Mouse (Mus musculus): ENCODE results near the gene Ndel1. TPM values are rescaled to one million over a fixed set of nuclear protein-coding genes. Genes with fewer than 3 reads are reported as not detected.

Ndel1 gene
- polyA plus RNA-seq, 1 experiment from 2014 or later, result 60.3 TPM

- no peaks in the 10 kb centered on the region for H3K9me3 ChIP-seq (ENCODE audit: control insufficient read depth, low read length)
- H3K27ac ChIP-seq (ENCODE audit: low read depth), result no peak overlapping the region
- H3K4me3 ChIP-seq (ENCODE audit: low read depth, low read length), result no peak overlapping the region
- no peak overlapping the region for H3K4me2 ChIP-seq (ENCODE audit: low read length)
- DNase-seq (ENCODE audit: low spot score) (no peak), ATAC-seq (replicated peaks; ENCODE audit: low FRiP score, low TSS enrichment, low read depth) (no peak)
- no peak overlapping the region for H3K9ac ChIP-seq (ENCODE audit: low read length)
- peaks cover 14% of the 10 kb centered on the region for H3K36me3 ChIP-seq (ENCODE audit: control insufficient read depth, insufficient read depth, low read length)
- peaks cover 6% of the 10 kb centered on the region for H3K4me1 ChIP-seq (replicated peaks; ENCODE audit: control insufficient read depth, insufficient read depth, low read length)
- 89% methylated on average over 6 of the region's 6 CpGs for WGBS
- H3K27me3 ChIP-seq (replicated peaks; ENCODE audit: control insufficient read depth, insufficient read depth, low read length), result no peaks in the 10 kb centered on the region
These were observed 27.1 kb upstream of the Ndel1 start for GRCm38 (mm10) chr11:68898790-68899189.

- 66% methylated on average over 6 of the region's 6 CpGs for WGBS
- no peak overlapping the region for H3K4me3 ChIP-seq (ENCODE audit: low read depth, low read length)
- no peaks in the 10 kb centered on the region for H3K27me3 ChIP-seq (replicated peaks; ENCODE audit: control insufficient read depth, insufficient read depth, low read length)
These were observed 26.2 kb upstream of the Ndel1 start for GRCm38 (mm10) chr11:68897838-68898237.

GRCm38 (mm10) chr11:68897120-68897519 lies 25.5 kb upstream of the Ndel1 start:
- no peaks in the 10 kb centered on the region for H3K9me3 ChIP-seq (ENCODE audit: control insufficient read depth, low read length)
- H3K27me3 ChIP-seq (replicated peaks; ENCODE audit: control insufficient read depth, insufficient read depth, low read length), result no peaks in the 10 kb centered on the region
- H3K9ac ChIP-seq (ENCODE audit: low read length), result no peak overlapping the region
- H3K27ac ChIP-seq (ENCODE audit: low read depth), result no peak overlapping the region
- DNase-seq (ENCODE audit: low spot score) (no peak), ATAC-seq (replicated peaks; ENCODE audit: low FRiP score, low TSS enrichment, low read depth) (no peak)
- no peaks in the 10 kb centered on the region for H3K4me1 ChIP-seq (replicated peaks; ENCODE audit: control insufficient read depth, insufficient read depth, low read length)
- H3K4me3 ChIP-seq (ENCODE audit: low read depth, low read length), result no peak overlapping the region
- no peaks in the 10 kb centered on the region for H3K36me3 ChIP-seq (ENCODE audit: control insufficient read depth, insufficient read depth, low read length)
- WGBS, result 40% methylated on average over 4 of the region's 4 CpGs
- H3K4me2 ChIP-seq (ENCODE audit: low read length), result no peak overlapping the region

More at GRCm38 (mm10) chr11:68897838-68898237, 26.2 kb upstream of the Ndel1 start:
- DNase-seq (ENCODE audit: low spot score), result no peak
- ATAC-seq (replicated peaks; ENCODE audit: low FRiP score, low TSS enrichment, low read depth), result no peak
- H3K4me2 ChIP-seq (ENCODE audit: low read length), result no peak overlapping the region
- peaks cover 5% of the 10 kb centered on the region for H3K4me1 ChIP-seq (replicated peaks; ENCODE audit: control insufficient read depth, insufficient read depth, low read length)
- no peaks in the 10 kb centered on the region for H3K9me3 ChIP-seq (ENCODE audit: control insufficient read depth, low read length)
- H3K27ac ChIP-seq (ENCODE audit: low read depth), result no peak overlapping the region
- peaks cover 5% of the 10 kb centered on the region for H3K36me3 ChIP-seq (ENCODE audit: control insufficient read depth, insufficient read depth, low read length)
- H3K9ac ChIP-seq (ENCODE audit: low read length), result no peak overlapping the region

GRCm38 (mm10) chr11:68896247-68896646 lies 24.6 kb upstream of the Ndel1 start:
- ATAC-seq (replicated peaks; ENCODE audit: low FRiP score, low TSS enrichment, low read depth) (no peak), DNase-seq (ENCODE audit: low spot score) (no peak)
- H3K27ac ChIP-seq (ENCODE audit: low read depth), result no peak overlapping the region
- no peaks in the 10 kb centered on the region for H3K36me3 ChIP-seq (ENCODE audit: control insufficient read depth, insufficient read depth, low read length)
- H3K9ac ChIP-seq (ENCODE audit: low read length), result no peak overlapping the region
- no peaks in the 10 kb centered on the region for H3K4me1 ChIP-seq (replicated peaks; ENCODE audit: control insufficient read depth, insufficient read depth, low read length)
- no peak overlapping the region for H3K4me3 ChIP-seq (ENCODE audit: low read depth, low read length)
- no peak overlapping the region for H3K4me2 ChIP-seq (ENCODE audit: low read length)
- no peaks in the 10 kb centered on the region for H3K27me3 ChIP-seq (replicated peaks; ENCODE audit: control insufficient read depth, insufficient read depth, low read length)
- H3K9me3 ChIP-seq (ENCODE audit: control insufficient read depth, low read length), result no peaks in the 10 kb centered on the region
- 85% methylated on average over 5 of the region's 5 CpGs for WGBS

- Histone ChIP-seq H3K9ac (ENCODE audit: low read length) (no peak overlapping the region), H3K27ac (ENCODE audit: low read depth) (no peak overlapping the region), H3K36me3 (ENCODE audit: control insufficient read depth, insufficient read depth, low read length) (no peaks in the 10 kb centered on the region), H3K27me3 (replicated peaks; ENCODE audit: control insufficient read depth, insufficient read depth, low read length) (no peaks in the 10 kb centered on the region), H3K4me1 (replicated peaks; ENCODE audit: control insufficient read depth, insufficient read depth, low read length) (no peaks in the 10 kb centered on the region), H3K4me3 (ENCODE audit: low read depth, low read length) (no peak overlapping the region), H3K9me3 (ENCODE audit: control insufficient read depth, low read length) (no peaks in the 10 kb centered on the region), H3K4me2 (ENCODE audit: low read length) (no peak overlapping the region)
- no peak for ATAC-seq (replicated peaks; ENCODE audit: low FRiP score, low TSS enrichment, low read depth)
- DNase-seq (ENCODE audit: low spot score), result no peak
- WGBS, result 68% methylated on average over 12 of the region's 12 CpGs
These were observed 22.3 kb upstream of the Ndel1 start for GRCm38 (mm10) chr11:68893911-68894464.

- Histone ChIP-seq H3K27ac (ENCODE audit: low read depth) (no peak overlapping the region), H3K36me3 (ENCODE audit: control insufficient read depth, insufficient read depth, low read length) (no peaks in the 10 kb centered on the region), H3K9ac (ENCODE audit: low read length) (no peak overlapping the region), H3K27me3 (replicated peaks; ENCODE audit: control insufficient read depth, insufficient read depth, low read length) (no peaks in the 10 kb centered on the region), H3K4me1 (replicated peaks; ENCODE audit: control insufficient read depth, insufficient read depth, low read length) (no peaks in the 10 kb centered on the region), H3K4me2 (ENCODE audit: low read length) (no peak overlapping the region), H3K9me3 (ENCODE audit: control insufficient read depth, low read length) (no peaks in the 10 kb centered on the region), H3K4me3 (ENCODE audit: low read depth, low read length) (no peak overlapping the region)
- 65% methylated on average over 15 of the region's 15 CpGs for WGBS
- DNase-seq (ENCODE audit: low spot score) (no peak), ATAC-seq (replicated peaks; ENCODE audit: low FRiP score, low TSS enrichment, low read depth) (no peak)
These were observed 20.7 kb upstream of the Ndel1 start for GRCm38 (mm10) chr11:68892233-68892832.

- no peaks in the 10 kb centered on the region for H3K4me1 ChIP-seq (replicated peaks; ENCODE audit: control insufficient read depth, insufficient read depth, low read length)
- H3K9me3 ChIP-seq (ENCODE audit: control insufficient read depth, low read length), result no peaks in the 10 kb centered on the region
- no peaks in the 10 kb centered on the region for H3K27me3 ChIP-seq (replicated peaks; ENCODE audit: control insufficient read depth, insufficient read depth, low read length)
- 73% methylated on average over 5 of the region's 5 CpGs for WGBS
- no peak overlapping the region for H3K4me2 ChIP-seq (ENCODE audit: low read length)
- no peak for DNase-seq (ENCODE audit: low spot score)
- H3K4me3 ChIP-seq (ENCODE audit: low read depth, low read length), result no peak overlapping the region
- no peak for ATAC-seq (replicated peaks; ENCODE audit: low FRiP score, low TSS enrichment, low read depth)
- no peaks in the 10 kb centered on the region for H3K36me3 ChIP-seq (ENCODE audit: control insufficient read depth, insufficient read depth, low read length)
- no peak overlapping the region for H3K9ac ChIP-seq (ENCODE audit: low read length)
- H3K27ac ChIP-seq (ENCODE audit: low read depth), result no peak overlapping the region
These were observed 20.2 kb upstream of the Ndel1 start for GRCm38 (mm10) chr11:68891823-68892222.

- H3K36me3 ChIP-seq (ENCODE audit: control insufficient read depth, insufficient read depth, low read length), result no peaks in the 10 kb centered on the region
- H3K4me3 ChIP-seq (ENCODE audit: low read depth, low read length), result no peak overlapping the region
- 40% methylated on average over 2 of the region's 2 CpGs for WGBS
- H3K9me3 ChIP-seq (ENCODE audit: control insufficient read depth, low read length), result no peaks in the 10 kb centered on the region
- no peak overlapping the region for H3K27ac ChIP-seq (ENCODE audit: low read depth)
- no peak overlapping the region for H3K4me2 ChIP-seq (ENCODE audit: low read length)
- H3K27me3 ChIP-seq (replicated peaks; ENCODE audit: control insufficient read depth, insufficient read depth, low read length), result no peaks in the 10 kb centered on the region
- H3K4me1 ChIP-seq (replicated peaks; ENCODE audit: control insufficient read depth, insufficient read depth, low read length), result no peaks in the 10 kb centered on the region
- H3K9ac ChIP-seq (ENCODE audit: low read length), result no peak overlapping the region
- ATAC-seq (replicated peaks; ENCODE audit: low FRiP score, low TSS enrichment, low read depth) (no peak), DNase-seq (ENCODE audit: low spot score) (no peak)
These were observed 19.0 kb upstream of the Ndel1 start for GRCm38 (mm10) chr11:68890625-68891024.

GRCm38 (mm10) chr11:68888653-68889052 lies 17.0 kb upstream of the Ndel1 start:
- DNase-seq (ENCODE audit: low spot score) (no peak), ATAC-seq (replicated peaks; ENCODE audit: low FRiP score, low TSS enrichment, low read depth) (no peak)
- H3K4me1 ChIP-seq (replicated peaks; ENCODE audit: control insufficient read depth, insufficient read depth, low read length), result no peaks in the 10 kb centered on the region
- no peak overlapping the region for H3K9ac ChIP-seq (ENCODE audit: low read length)
- H3K4me2 ChIP-seq (ENCODE audit: low read length), result no peak overlapping the region
- no peak overlapping the region for H3K27ac ChIP-seq (ENCODE audit: low read depth)
- no peak overlapping the region for H3K4me3 ChIP-seq (ENCODE audit: low read depth, low read length)
- WGBS, result 69% methylated on average over 2 of the region's 2 CpGs
- no peaks in the 10 kb centered on the region for H3K9me3 ChIP-seq (ENCODE audit: control insufficient read depth, low read length)
- H3K27me3 ChIP-seq (replicated peaks; ENCODE audit: control insufficient read depth, insufficient read depth, low read length), result no peaks in the 10 kb centered on the region
- no peaks in the 10 kb centered on the region for H3K36me3 ChIP-seq (ENCODE audit: control insufficient read depth, insufficient read depth, low read length)

All from intestine, embryonic 14.5 days (tissue).